Mouse (Mus musculus): ENCODE measurements around the gene Amotl2.
"Not testable (repeated sequence)": the region's sequence is repeated elsewhere in the genome, so short reads cannot be mapped to it uniquely, and the experiment has no call there.

The Amotl2 gene

GRCm38 (mm10) chr9:102733999-102734738 is 17.7 kb downstream of the Amotl2 start:
- DNase-seq (ENCODE audit: low spot score in 2 of 2): no peak

- no peak for DNase-seq (ENCODE audit: low spot score in 2 of 2)
These were observed 18.2 kb downstream of the Amotl2 start for GRCm38 (mm10) chr9:102734739-102735075.

DNA sequence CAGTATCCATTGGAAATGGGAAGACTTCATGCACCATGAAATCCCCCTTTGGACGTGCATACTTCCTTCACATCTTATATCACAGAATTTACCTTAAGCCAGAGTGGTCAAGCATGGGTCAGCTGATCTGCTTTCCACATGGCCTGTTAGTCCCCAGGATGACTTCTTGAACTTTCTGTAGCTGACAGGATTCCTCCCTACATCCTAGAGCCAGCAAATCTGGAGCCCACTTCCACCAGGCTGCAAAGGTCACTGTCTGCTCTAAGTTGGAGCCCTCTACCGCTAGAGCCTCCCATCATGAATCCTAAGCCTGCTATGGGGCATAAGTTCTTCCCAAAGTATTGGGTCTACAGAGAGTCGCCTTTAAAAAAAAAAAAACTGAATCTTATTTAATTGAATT is 18.8 kb downstream of the Amotl2 start:
- no peak for DNase-seq (ENCODE audit: low spot score in 2 of 2)

- DNase-seq (ENCODE audit: low spot score in 2 of 2): no peak
These were observed 19.5 kb downstream of the Amotl2 start for GRCm38 (mm10) chr9:102735996-102736395.

GRCm38 (mm10) chr9:102737405-102737804 is 20.9 kb downstream of the Amotl2 start:
- DNase-seq (ENCODE audit: low spot score in 2 of 2): peak in 1 of 2 experiments; percentile 48

DNA sequence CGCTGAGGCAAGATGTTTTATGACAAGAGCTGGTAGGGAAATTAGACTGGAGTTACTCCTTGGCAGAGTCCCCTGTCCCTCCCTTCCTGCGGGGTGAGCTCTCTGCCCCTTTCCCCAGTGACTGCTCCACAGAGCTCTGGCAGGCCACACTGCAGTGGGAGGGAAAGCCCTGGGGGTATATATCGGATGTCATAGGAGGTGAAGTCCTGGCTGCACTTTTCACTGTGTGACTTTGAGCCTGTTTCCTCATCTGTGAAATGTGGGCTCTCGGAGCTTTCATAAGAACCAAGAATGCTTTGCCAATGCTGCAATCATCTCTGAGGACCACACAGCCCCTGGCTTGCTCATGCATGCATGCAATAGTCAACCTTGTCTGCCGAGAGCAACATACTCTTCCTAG is 30.3 kb downstream of the Amotl2 start:
- no peak for DNase-seq (ENCODE audit: low spot score in 2 of 2)

DNA sequence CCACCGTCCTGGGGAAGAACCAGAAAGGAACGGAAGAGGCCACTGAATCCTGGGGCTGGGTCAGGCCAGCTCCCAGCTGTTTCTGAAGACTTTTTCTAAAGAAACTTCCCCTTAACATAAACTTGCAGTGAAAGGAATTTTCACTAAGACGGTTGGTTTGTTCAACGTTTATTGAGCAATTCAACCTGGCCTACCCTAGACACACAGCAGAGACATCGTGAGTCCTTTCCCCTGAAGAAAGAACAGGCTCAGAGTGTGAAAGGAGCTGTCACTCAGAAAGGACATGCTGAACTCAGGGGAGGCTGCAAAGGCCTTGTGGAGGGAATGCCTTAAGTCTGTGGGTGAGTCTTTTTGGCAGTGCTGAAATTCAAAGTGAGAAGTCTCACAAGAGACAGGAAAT is 31.4 kb downstream of the Amotl2 start:
- DNase-seq (ENCODE audit: low spot score in 2 of 2): no peak

- no peak for DNase-seq (ENCODE audit: low spot score in 2 of 2)
These were observed 32.7 kb downstream of the Amotl2 start for GRCm38 (mm10) chr9:102749216-102749615.

DNA sequence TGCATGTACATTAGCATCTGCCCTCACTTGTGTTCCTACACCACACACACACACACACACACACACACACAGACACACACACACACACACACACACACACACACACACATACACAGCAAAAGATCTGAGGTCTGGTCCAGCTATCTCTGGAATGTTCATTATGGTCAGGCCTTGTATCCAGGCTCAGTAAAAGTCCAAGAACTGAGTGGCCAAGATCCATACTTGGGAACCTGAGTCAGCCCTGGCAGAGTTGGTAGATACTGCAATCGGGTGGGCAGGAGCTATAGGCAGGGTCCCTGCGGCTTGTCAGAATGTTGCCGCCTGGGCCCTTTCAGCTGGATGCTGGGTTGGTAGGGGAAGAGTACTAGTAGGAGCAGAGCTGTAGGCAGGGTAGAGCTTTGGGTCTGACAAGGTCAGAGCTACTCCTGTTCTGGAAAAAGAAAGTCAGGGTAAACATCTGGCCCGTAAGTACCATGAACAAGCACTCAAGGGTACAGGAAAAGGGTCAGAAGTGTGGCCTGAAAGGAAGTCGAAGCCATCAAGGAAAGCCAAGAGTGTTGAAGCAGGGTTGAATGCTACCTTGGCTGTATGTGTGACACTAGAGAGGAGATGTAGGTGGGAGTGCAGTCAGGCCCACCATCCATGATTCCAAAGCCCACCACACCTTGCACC is 35.3 kb downstream of the Amotl2 start:
- no peak for DNase-seq (ENCODE audit: low spot score in 2 of 2)

- DNase-seq (ENCODE audit: low spot score in 2 of 2): no peak
These were observed 36.8 kb downstream of the Amotl2 start for GRCm38 (mm10) chr9:102753299-102753698.

- no peak for DNase-seq (ENCODE audit: low spot score in 2 of 2)
These were observed 38.7 kb downstream of the Amotl2 start for GRCm38 (mm10) chr9:102755161-102755560.

GRCm38 (mm10) chr9:102755591-102756270 is 39.3 kb downstream of the Amotl2 start:
- DNase-seq (ENCODE audit: low spot score in 2 of 2): no peak

- DNase-seq (ENCODE audit: low spot score in 2 of 2): no peak
These were observed 39.9 kb downstream of the Amotl2 start for GRCm38 (mm10) chr9:102756352-102756751.

DNA sequence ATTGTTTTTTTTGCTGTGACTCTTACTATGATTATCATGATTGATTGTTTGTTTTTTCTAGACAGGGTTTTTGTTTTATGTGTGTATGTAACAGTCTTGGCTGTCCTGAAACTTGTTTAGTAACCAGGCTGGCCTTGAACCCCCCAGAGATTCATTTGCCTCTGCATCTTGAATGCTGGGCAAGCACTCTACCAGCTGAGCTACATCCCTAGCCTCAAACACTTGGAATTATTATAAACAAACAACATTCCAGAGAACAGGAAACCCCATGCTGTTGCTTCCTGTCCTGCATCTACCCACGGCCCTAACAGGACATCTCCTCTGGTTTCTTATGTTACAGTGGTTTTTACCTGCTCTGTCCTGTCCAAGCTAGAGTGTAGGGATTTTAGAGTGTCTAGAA is 42.4 kb downstream of the Amotl2 start:
- DNase-seq (ENCODE audit: low spot score in 2 of 2): no peak

DNA sequence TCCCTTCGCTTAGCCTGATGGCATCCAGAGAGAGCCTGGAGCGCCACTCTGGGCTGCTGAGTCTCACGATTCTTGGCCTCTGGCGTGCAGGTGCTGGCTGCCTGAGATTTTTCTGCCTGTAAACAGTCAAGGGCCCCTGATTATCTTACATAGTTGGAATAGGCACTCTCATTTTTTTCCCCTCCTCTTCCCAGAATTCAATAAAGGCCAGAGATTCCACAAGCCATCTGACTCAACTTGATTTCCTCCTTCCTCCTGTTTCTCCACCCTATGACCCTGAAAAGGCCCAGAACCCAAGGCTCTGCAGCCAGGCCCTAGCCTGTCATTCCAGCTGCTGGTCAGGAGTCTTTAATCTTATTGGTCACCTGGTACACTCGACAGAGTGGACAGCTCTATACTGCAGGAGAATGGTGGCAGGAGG is 43.1 kb downstream of the Amotl2 start:
- DNase-seq (ENCODE audit: low spot score in 2 of 2): no peak

DNA sequence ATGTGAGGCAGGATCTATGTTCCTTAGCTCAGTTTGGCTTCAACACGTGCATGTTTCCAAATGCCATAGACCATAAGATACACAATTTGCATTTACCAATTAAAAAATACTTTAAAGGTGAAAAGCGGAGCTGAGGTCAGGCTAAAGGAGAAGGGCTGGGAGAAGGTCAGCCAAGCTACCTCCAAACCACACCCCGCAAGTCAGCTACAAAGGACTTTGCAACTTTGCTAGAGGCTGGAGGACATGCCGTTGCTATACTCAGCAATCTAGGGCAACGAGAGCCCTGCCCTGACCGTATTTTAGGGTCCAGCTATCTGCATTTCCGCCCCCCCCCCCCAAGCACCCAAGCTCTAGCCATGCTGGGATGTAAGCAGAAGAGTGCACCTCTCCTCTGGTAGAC is 45.1 kb downstream of the Amotl2 start:
- no peak for DNase-seq (ENCODE audit: low spot score in 2 of 2)

GRCm38 (mm10) chr9:102762836-102763235 is 46.4 kb downstream of the Amotl2 start:
- no peak for DNase-seq (ENCODE audit: low spot score in 2 of 2)

DNA sequence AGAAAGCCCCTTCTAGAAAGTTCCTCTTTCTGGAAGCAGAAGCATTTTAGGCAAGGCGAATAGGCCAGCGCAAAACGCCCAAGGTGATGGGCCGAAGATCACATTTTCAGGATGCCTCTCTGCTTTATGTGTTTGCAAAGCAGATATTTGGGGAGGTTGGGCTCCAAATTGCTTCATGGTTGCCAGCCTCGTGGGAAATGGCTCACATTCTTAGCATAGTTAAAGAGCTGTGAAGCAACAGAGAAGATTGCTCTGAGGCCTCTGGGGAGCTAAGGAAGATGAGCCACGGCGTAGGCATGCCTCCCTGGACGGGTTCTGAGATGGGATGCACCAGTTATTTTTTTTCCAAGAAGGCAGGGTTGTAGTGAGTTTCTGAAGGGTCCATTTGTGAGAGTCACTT is 47.0 kb downstream of the Amotl2 start:
- no peak for DNase-seq (ENCODE audit: low spot score in 2 of 2)

GRCm38 (mm10) chr9:102764540-102764939 is 48.1 kb downstream of the Amotl2 start:
- DNase-seq (ENCODE audit: low spot score in 2 of 2): not testable (repeated sequence)

DNA sequence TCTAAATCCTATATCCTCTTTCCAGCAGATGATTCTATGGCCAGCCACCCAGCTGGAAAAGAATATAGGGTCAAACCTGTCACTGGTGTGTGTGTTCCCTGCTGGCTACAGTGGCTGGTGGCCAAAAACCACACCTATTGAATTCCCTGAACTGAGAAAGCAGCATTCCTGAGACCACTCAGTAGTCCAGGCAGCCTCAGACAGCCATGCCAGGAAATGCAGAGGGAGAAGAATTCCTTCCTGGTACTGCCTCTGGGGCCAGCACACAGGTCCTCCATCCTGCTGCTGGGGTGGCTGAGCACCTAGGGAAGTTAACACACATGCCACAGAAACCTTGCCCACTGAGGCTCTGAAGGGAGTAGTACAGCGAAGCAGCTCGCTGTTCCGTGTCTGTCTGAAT is 50.3 kb downstream of the Amotl2 start:
- no peak for DNase-seq (ENCODE audit: low spot score in 2 of 2)

DNA sequence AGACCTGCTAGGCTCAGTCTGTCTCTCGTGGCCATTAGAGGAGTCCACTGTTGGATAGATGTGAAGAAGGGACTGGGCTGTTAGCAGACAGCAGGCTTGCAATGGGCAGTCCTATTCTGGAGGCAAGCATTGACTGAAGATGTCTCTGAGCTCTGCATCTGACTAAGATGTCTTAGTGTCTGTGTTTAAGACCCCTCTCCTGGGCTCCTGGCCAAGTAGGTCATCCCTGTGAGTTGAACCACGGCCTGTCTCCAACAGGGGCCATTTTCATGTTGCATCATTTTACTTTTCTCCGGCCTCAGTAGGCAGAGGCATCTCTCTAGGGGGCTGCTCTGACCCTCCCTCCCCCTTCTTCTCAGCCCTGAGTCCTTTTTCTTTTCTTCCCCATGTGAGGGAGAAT is 52.8 kb downstream of the Amotl2 start:
- no peak for DNase-seq (ENCODE audit: low spot score in 2 of 2)

DNA sequence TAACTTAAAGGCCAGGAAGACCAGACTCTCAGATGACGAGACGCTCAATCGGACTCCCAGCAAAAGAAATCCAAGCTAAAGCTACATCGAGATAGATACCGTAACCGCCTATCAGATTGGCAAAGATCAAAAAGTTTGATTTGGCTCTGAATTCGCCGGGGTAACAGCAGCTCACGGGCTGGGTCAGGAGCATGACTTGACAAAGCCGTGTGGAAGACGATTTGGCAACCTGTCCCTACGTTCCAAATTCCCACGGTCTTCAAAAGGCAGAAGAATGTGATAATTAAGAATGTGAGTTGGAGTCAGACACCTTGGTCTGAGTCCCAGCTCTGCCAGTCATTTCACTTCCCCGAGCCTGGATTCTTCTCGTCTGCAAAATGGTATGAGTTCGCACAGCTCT is 53.7 kb downstream of the Amotl2 start:
- no peak for DNase-seq (ENCODE audit: low spot score in 2 of 2)

DNA sequence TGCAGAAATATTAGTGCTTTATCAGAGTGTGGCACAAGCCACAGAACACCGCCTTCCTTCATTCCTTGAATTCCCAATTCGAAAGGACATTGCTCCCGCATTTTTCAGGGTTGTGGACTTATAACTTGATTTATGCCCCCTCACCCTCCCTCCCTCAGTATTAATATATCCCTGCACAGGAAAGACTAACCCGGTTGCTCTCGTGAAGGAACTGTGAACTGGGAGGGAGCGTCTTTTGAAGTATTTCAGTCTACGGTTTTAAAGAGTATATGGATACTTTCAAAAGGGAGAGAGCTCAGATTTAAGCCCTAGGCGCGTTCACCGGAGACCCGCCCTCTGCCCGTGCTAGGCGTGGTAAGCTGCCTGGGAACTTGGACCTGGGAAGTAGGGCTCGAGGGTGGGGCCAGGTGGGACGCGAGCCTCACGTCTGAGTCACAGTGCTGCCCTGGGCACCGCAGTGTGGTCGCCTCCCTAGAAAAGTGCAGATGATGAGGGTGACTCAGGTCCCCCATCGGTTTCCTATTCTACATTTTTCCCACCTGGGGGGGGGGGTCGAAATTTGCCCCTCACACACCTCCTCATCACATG is 54.9 kb downstream of the Amotl2 start:
- peak; percentile 52 to 53 for DNase-seq (ENCODE audit: low spot score in 2 of 2)
